25 mouse cellular contexts compared by ENCODE assay signal in genomic region chr2:73500864-73501263, GRCm38 (mm10). TPM values are rescaled to one million over a fixed set of nuclear protein-coding genes. Genes with fewer than 3 reads are reported as not detected.
A peak's percentile ranks its signal among the peaks of the same experiment; 100 is the strongest.
DNase-seq lines count a peak whose midpoint lies in the region; ATAC-seq and TF ChIP-seq lines count a peak whose summit lies in the region.
"Had no signal": no experiment of that assay in that cellular context is flagged by ENCODE, and none has a peak within 500 bp of the region (broad histone marks: within the 10 kb centered on the region; RNA-seq: fewer than 3 reads in every experiment).

No protein-coding gene starts in this region.

- no peak overlapping the region for H3K27ac ChIP-seq in heart, embryonic 11.5 days (ENCODE audit: low read depth, low read length)
- no peak overlapping the region for H3K27ac ChIP-seq in heart, adult 2 months
- no peak overlapping the region for H3K27ac ChIP-seq in kidney, adult 2 months (ENCODE audit: insufficient read depth, low read depth, low read length)
- peak overlapping the region; percentile 54 for H3K27ac ChIP-seq in neural tube, embryonic 13.5 days (replicated peaks)
- no peak overlapping the region for H3K27ac ChIP-seq in neural tube, embryonic 15.5 days (replicated peaks)
- H3K27ac ChIP-seq: embryonic facial prominence, embryonic 10.5 days; embryonic facial prominence, embryonic 15.5 days; forebrain, embryonic 12.5 days; heart, embryonic 15.5 days; liver, embryonic 13.5 days; macrophage; midbrain, embryonic 15.5 days had no signal

- H3K79me2 ChIP-seq in heart, adult 2 months (replicated peaks; ENCODE audit: control insufficient read depth, insufficient read depth, low read length): peaks cover 2% of the 10 kb centered on the region; the same call in 1 of the 2 replicates

- H3K36me3 ChIP-seq in heart, embryonic 11.5 days (ENCODE audit: control insufficient read depth, insufficient read depth, low read length): no peaks in the 10 kb centered on the region
- H3K36me3 ChIP-seq in heart, adult 2 months (ENCODE audit: control insufficient read depth, insufficient read depth, low read length): no peaks in the 10 kb centered on the region
- no peaks in the 10 kb centered on the region for H3K36me3 ChIP-seq in kidney, adult 2 months (ENCODE audit: control insufficient read depth, insufficient read depth, low read length)
- no peaks in the 10 kb centered on the region for H3K36me3 ChIP-seq in neural tube, embryonic 13.5 days
- H3K36me3 ChIP-seq in neural tube, embryonic 15.5 days: no peaks in the 10 kb centered on the region
- H3K36me3 ChIP-seq: embryonic facial prominence, embryonic 15.5 days; forebrain, embryonic 12.5 days; heart, embryonic 15.5 days; liver, embryonic 13.5 days; midbrain, embryonic 15.5 days had no signal

- H3K27me3 ChIP-seq in heart, embryonic 11.5 days (ENCODE audit: control insufficient read depth, insufficient read depth, low read length): no peaks in the 10 kb centered on the region
- no peaks in the 10 kb centered on the region for H3K27me3 ChIP-seq in heart, adult 2 months (ENCODE audit: control insufficient read depth, insufficient read depth, low read length)
- no peaks in the 10 kb centered on the region for H3K27me3 ChIP-seq in kidney, adult 2 months (replicated peaks; ENCODE audit: control insufficient read depth, insufficient read depth, low read length)
- H3K27me3 ChIP-seq in neural tube, embryonic 13.5 days: no peaks in the 10 kb centered on the region
- no peaks in the 10 kb centered on the region for H3K27me3 ChIP-seq in neural tube, embryonic 15.5 days (replicated peaks)
- H3K27me3 ChIP-seq: CH12.LX; embryonic facial prominence, embryonic 15.5 days; forebrain, embryonic 12.5 days; heart, embryonic 15.5 days; liver, embryonic 13.5 days; midbrain, embryonic 15.5 days had no signal

- no peak for ATAC-seq in heart, embryonic 11.5 days (replicated peaks; ENCODE audit: insufficient number of reproducible peaks, low FRiP score, low TSS enrichment)
- no peak; the same call in 1 of the 2 replicates for ATAC-seq in neural tube, embryonic 13.5 days (ENCODE audit: low read depth)
- no peak for ATAC-seq in neural tube, embryonic 15.5 days (ENCODE audit: low FRiP score)
- ATAC-seq: inflammation-experienced regulatory T-cells, adult 6 months; midbrain, embryonic 15.5 days had no signal

- peaks cover 12% of the 10 kb centered on the region for H3K4me1 ChIP-seq in heart, embryonic 11.5 days (ENCODE audit: control insufficient read depth, insufficient read depth, low read length)
- H3K4me1 ChIP-seq in heart, adult 2 months (ENCODE audit: control insufficient read depth, insufficient read depth, low read length): peaks cover 19% of the 10 kb centered on the region
- peaks cover 7% of the 10 kb centered on the region for H3K4me1 ChIP-seq in kidney, adult 2 months (ENCODE audit: control insufficient read depth, insufficient read depth, low read length)
- 0 out of 2 replicates have a peak, but pooled peaks cover 6% of the 10 kb centered on the region for H3K4me1 ChIP-seq in neural tube, embryonic 13.5 days (replicated peaks)
- no peaks in the 10 kb centered on the region for H3K4me1 ChIP-seq in neural tube, embryonic 15.5 days
- H3K4me1 ChIP-seq: forebrain, embryonic 12.5 days; midbrain, embryonic 15.5 days had no signal

- H3K9me3 ChIP-seq in heart, embryonic 11.5 days (replicated peaks; ENCODE audit: control insufficient read depth, low read length): no peaks in the 10 kb centered on the region
- no peaks in the 10 kb centered on the region for H3K9me3 ChIP-seq in neural tube, embryonic 13.5 days
- H3K9me3 ChIP-seq in neural tube, embryonic 15.5 days (replicated peaks): no peaks in the 10 kb centered on the region
- H3K9me3 ChIP-seq: embryonic facial prominence, embryonic 10.5 days; embryonic facial prominence, embryonic 15.5 days; forebrain, embryonic 12.5 days; heart, embryonic 15.5 days; liver, embryonic 13.5 days; midbrain, embryonic 15.5 days had no signal

- no peak for TF ChIP-seq POLR2A in heart, adult 2 months (IDR thresholded peaks at IDR 0.05; ENCODE audit: insufficient read depth, low read depth, low read length)
- no peak for TF ChIP-seq POLR2A in kidney, adult 2 months (IDR thresholded peaks at IDR 0.05; ENCODE audit: low read depth, low read length)

- H3K4me2 ChIP-seq in heart, embryonic 11.5 days: 0 out of 2 replicates have a peak overlapping the region, but pooled peaks have one; percentile 2
- H3K4me2 ChIP-seq in neural tube, embryonic 13.5 days: no peak overlapping the region
- no peak overlapping the region for H3K4me2 ChIP-seq in neural tube, embryonic 15.5 days
- H3K4me2 ChIP-seq: embryonic facial prominence, embryonic 15.5 days; forebrain, embryonic 12.5 days; heart, embryonic 15.5 days; hindbrain, embryonic 14.5 days; liver, embryonic 13.5 days; midbrain, embryonic 15.5 days had no signal

- no peak overlapping the region for H3K4me3 ChIP-seq in heart, embryonic 11.5 days (ENCODE audit: low read depth, low read length)
- no peak overlapping the region for H3K4me3 ChIP-seq in heart, adult 2 months
- no peak overlapping the region for H3K4me3 ChIP-seq in kidney, adult 2 months (ENCODE audit: insufficient read depth, low read depth, low read length)
- H3K4me3 ChIP-seq in neural tube, embryonic 13.5 days: no peak overlapping the region
- no peak overlapping the region for H3K4me3 ChIP-seq in neural tube, embryonic 15.5 days (replicated peaks)
- H3K4me3 ChIP-seq: embryonic facial prominence, embryonic 10.5 days; embryonic facial prominence, embryonic 15.5 days; forebrain, embryonic 12.5 days; heart, embryonic 15.5 days; liver, embryonic 13.5 days; midbrain, embryonic 15.5 days had no signal

- no peak for TF ChIP-seq EP300 in heart, adult 2 months (IDR thresholded peaks at IDR 0.05; ENCODE audit: insufficient read depth, low read depth, low read length)

- no peak for TF ChIP-seq CTCF in heart, adult 2 months (IDR thresholded peaks at IDR 0.05)
- no peak for TF ChIP-seq CTCF in kidney, adult 2 months (conservative IDR thresholded peaks at IDR 0.05; ENCODE audit: insufficient read depth, insufficient read length, low read depth, low read length)

- no peak overlapping the region for H3K9ac ChIP-seq in heart, embryonic 11.5 days (ENCODE audit: low read depth, low read length)
- H3K9ac ChIP-seq in heart, adult 2 months (ENCODE audit: low read depth, low read length): no peak overlapping the region
- no peak overlapping the region for H3K9ac ChIP-seq in neural tube, embryonic 13.5 days
- H3K9ac ChIP-seq in neural tube, embryonic 15.5 days (replicated peaks): no peak overlapping the region
- H3K9ac ChIP-seq: embryonic facial prominence, embryonic 15.5 days; forebrain, embryonic 12.5 days; heart, embryonic 15.5 days; hindbrain, embryonic 14.5 days; liver, embryonic 13.5 days; midbrain, embryonic 15.5 days had no signal

- WGBS in heart, embryonic 11.5 days (ENCODE audit: insufficient replicate concordance): 50% methylated on average over 13 of the region's 13 CpGs
- 60% methylated on average over 13 of the region's 13 CpGs for WGBS in heart, adult 2 months
- WGBS in kidney, adult 2 months: 80% methylated on average over 13 of the region's 13 CpGs
- 77% methylated on average over 13 of the region's 13 CpGs for WGBS in neural tube, embryonic 13.5 days
- WGBS in neural tube, embryonic 15.5 days: 78% methylated on average over 13 of the region's 13 CpGs

- intact Hi-C loops in heart, adult 2 months (cut with DNase I): no loop called here

- no peak for DNase-seq in heart, adult 2 months
- DNase-seq in kidney, adult 2 months: peak; percentile 44
- no peak for DNase-seq in kidney, postnatal 4 days
- no peak for DNase-seq in adrenal gland, postnatal 4 days (ENCODE audit: low spot score in 2 of 2)
- DNase-seq in right cerebral cortex, adult 18-20 months: no peak
- DNase-seq: adrenal gland, adult 8-10 months; cerebellum, adult 8-10 months; cerebellum, postnatal 25 days; gastrocnemius, postnatal 10 days; liver, embryonic 13.5 days; lung, adult 2 months; lung, postnatal 10 days; thymus, postnatal 4 days had no signal

RNA-seq across cellular contexts. Expression of gene Wipf1, which starts 28.7 kb away (rescaled TPM):
- polyA plus RNA-seq in heart, embryonic 11.5 days (2014; fragmentation: Nextera tagmentation; extraction: Ambion mirVana): 6.3 and 7.8 TPM in 2 replicates
- 10 to 100 TPM; 12.9 to 17.0 TPM for total RNA-seq in heart, adult 2 months (2021)
- polyA plus RNA-seq in heart, adult 2 months (2012; rRNA removed): 6.0 and 6.6 TPM in 2 replicates
- 4.8 and 8.0 TPM in 2 replicates for polyA plus RNA-seq in kidney, adult 2 months (2012; rRNA removed)
- polyA plus RNA-seq in neural tube, embryonic 13.5 days (2015; fragmentation: Nextera tagmentation; extraction: Ambion mirVana): 3.7 and 4.3 TPM in 2 replicates
- 2.4 and 4.8 TPM in 2 replicates for polyA plus RNA-seq in neural tube, embryonic 15.5 days (2015; fragmentation: Nextera tagmentation; extraction: Ambion mirVana)
- total RNA-seq in adrenal gland, postnatal 4 days (2021): 10 to 100 TPM; 20.4 to 22.1 TPM
